Mouse (Mus musculus) ES-E14 (cell line): Measurements from ENCODE around the gene Zfp536.

Experiments used
- HCFC1 ChIP-seq: IDR thresholded peaks from 2 replicates; pipeline ENCODE4 v1.6.1; 2012; ENCODE audit warnings: low read length, inconsistent platforms, borderline replicate concordance; ENCODE audit not compliant: insufficient read depth
- MAFK ChIP-seq: IDR thresholded peaks from 2 replicates; pipeline ENCODE4 v1.6.1; 2014; ENCODE audit warnings: mild to moderate bottlenecking, low read depth, low read length, inconsistent platforms; ENCODE audit not compliant: insufficient read depth
- ZNF384 ChIP-seq: IDR thresholded peaks from 2 replicates; pipeline ENCODE4 v1.6.1; 2012; ENCODE audit warnings: low read depth, low read length, inconsistent platforms

GRCm38 (mm10) chr7:37647917-37648615 is 125.4 kb downstream of the Zfp536 start:
- TF ChIP-seq HCFC1 = no peak
- no peak for TF ChIP-seq ZNF384
- no peak for TF ChIP-seq MAFK
